Mouse (Mus musculus) limb, embryonic 14.5 days (tissue): Measurements from ENCODE around the gene Col5a1. TPM values are rescaled to one million over a fixed set of nuclear protein-coding genes. Genes with fewer than 3 reads are reported as not detected.

Experiments used
- ATAC-seq: fragments of 200-750 bp; cut with Nextera tagmentation; 2 replicates; pipeline ENCODE4 v1.8.0; 2017; ENCODE audit warnings: low read depth, moderate number of reproducible peaks, moderate TSS enrichment; ENCODE audit not compliant: low FRiP score
- DNase-seq: peaks from one replicate; pipeline ENCODE4 v3.0.0-alpha.2; 2015; ENCODE audit warnings: low spot score
- H3K27ac ChIP-seq: fragments of 300-500 bp; sonication (generic); replicated peaks from 2 replicates; pipeline ENCODE4 v1.5.1; 2014; ENCODE audit warnings: low read depth, mild to moderate bottlenecking, low read length, moderate library complexity, mixed read lengths
- H3K27me3 ChIP-seq: fragments of 300-500 bp; sonication (generic); 2 replicates; pipeline ENCODE4 v1.6.1; 2014; ENCODE audit warnings: low read length, mixed read lengths; ENCODE audit not compliant: control insufficient read depth, insufficient read depth
- H3K36me3 ChIP-seq: fragments of 300-500 bp; sonication (generic); 2 replicates; pipeline ENCODE4 v1.6.1; 2014; ENCODE audit warnings: mild to moderate bottlenecking, low read length, moderate library complexity, mixed read lengths; ENCODE audit not compliant: control insufficient read depth, insufficient read depth
- H3K4me1 ChIP-seq: fragments of 300-500 bp; sonication (generic); 2 replicates; pipeline ENCODE4 v1.6.1; 2014; ENCODE audit warnings: antibody characterized with exemption, low read length, mixed read lengths; ENCODE audit not compliant: control insufficient read depth, insufficient read depth
- H3K4me2 ChIP-seq: fragments of 300-500 bp; sonication (generic); replicated peaks from 2 replicates; pipeline ENCODE4 v1.6.1; 2014; ENCODE audit warnings: low read depth, mild to moderate bottlenecking, low read length, moderate library complexity; ENCODE audit not compliant: severe bottlenecking
- H3K4me3 ChIP-seq: fragments of 300-500 bp; sonication (generic); replicated peaks from 2 replicates; pipeline ENCODE4 v1.5.1; 2014; ENCODE audit warnings: low read length
- H3K9ac ChIP-seq: fragments of 300-500 bp; sonication (generic); 2 replicates; pipeline ENCODE4 v1.6.1; 2014; ENCODE audit warnings: mild to moderate bottlenecking, low read depth, low read length, moderate library complexity; ENCODE audit not compliant: severe bottlenecking
- H3K9me3 ChIP-seq: fragments of 300-500 bp; sonication (generic); 2 replicates; pipeline ENCODE4 v1.6.1; 2016; ENCODE audit warnings: low read length; ENCODE audit not compliant: control insufficient read depth
- POLR2A ChIP-seq: fragments of 200-500 bp; IDR thresholded peaks from 2 replicates; pipeline ENCODE4 v1.8.0; 2012; ENCODE audit warnings: inconsistent platforms, mild to moderate bottlenecking, moderate library complexity, borderline replicate concordance; ENCODE audit not compliant: insufficient read depth, insufficient read length; ENCODE audit errors: extremely low read depth
- WGBS: fragments of 180-500 bp; shearing (Covaris S2); extraction: QIAGEN DNeasy Blood & Tissue Kit; methylation state at CpG from one replicate; pipeline ENCODE4 v1.1.7; 2014; 5-methylcytosine and 5-hydroxymethylcytosine counted together
- polyA plus RNA-seq, 2 experiments: library from polyadenylated mRNA; depleted of rRNA in 1 of 2; stranded (reverse) in 1 of 2; unstranded in 1 of 2; fragments of >200 nt; fragmentation: Nextera tagmentation in 1 of 2; extraction: Ambion mirVana in 1 of 2; gene quantifications; 2 replicates each; pipeline versions ENCODE4 v1.2.1 to v1.2.3; 2012 to 2014

Gene Col5a1
- polyA plus RNA-seq, 2 experiments, result 256 to 304 TPM

DNA sequence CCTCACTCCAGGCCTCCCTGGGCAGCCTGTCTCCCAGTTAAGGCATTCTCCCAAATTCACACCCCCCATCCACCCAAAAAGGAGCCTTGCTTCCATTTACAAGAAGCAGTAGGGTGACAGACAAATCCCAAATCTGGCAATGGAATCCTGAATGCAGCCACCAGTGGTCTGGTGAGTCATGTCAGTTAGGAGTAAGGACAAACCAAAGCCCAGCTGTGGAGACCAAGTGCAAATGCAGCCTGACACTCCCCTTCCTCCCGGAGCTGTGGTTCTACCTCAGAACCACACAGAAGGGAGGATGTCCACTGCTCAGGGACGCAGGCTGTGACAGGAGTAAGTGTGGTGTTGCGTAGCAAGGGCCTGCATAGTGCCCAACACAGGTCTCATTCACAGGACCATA, 11.6 kb upstream of the Col5a1 start:
- H3K9me3 ChIP-seq, result no peaks in the 10 kb centered on the region
- no peak for TF ChIP-seq POLR2A
- no peak overlapping the region for H3K4me3 ChIP-seq
- WGBS, result 83% methylated on average over 3 of the region's 3 CpGs
- no peak overlapping the region for H3K9ac ChIP-seq
- no peak overlapping the region for H3K4me2 ChIP-seq
- no peaks in the 10 kb centered on the region for H3K27me3 ChIP-seq
- ATAC-seq (no peak), DNase-seq (no peak)
- H3K27ac ChIP-seq, result no peak overlapping the region
- H3K36me3 ChIP-seq, result no peaks in the 10 kb centered on the region
- H3K4me1 ChIP-seq, result peaks cover 31% of the 10 kb centered on the region

DNA sequence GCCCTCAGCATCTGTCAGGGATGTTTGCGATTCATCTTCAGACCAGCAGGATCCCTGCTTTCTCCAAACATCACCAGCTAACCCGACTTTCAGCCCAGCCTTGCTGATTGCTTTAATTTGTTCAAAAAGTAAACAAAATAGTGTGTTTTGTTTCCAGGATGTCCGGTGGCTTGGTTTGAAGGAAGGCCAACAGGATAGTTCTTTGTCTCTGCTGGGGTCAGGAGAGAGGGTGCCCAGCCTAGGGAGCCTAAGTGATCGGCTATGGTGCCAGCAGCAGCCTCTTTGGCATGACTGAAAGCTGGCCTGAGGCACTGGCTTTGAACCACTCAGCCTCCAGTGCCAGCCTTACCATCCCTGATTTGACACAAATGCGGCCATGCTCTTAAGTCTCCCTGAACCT, 11.0 kb upstream of the Col5a1 start:
- Histone ChIP-seq H3K27ac (no peak overlapping the region), H3K36me3 (no peaks in the 10 kb centered on the region), H3K4me2 (no peak overlapping the region), H3K9me3 (no peaks in the 10 kb centered on the region), H3K9ac (no peak overlapping the region), H3K4me1 (peaks cover 31% of the 10 kb centered on the region), H3K27me3 (no peaks in the 10 kb centered on the region), H3K4me3 (no peak overlapping the region)
- no peak for DNase-seq
- no peak for TF ChIP-seq POLR2A
- ATAC-seq, result no peak
- WGBS, result 70% methylated on average over 5 of the region's 5 CpGs

DNA sequence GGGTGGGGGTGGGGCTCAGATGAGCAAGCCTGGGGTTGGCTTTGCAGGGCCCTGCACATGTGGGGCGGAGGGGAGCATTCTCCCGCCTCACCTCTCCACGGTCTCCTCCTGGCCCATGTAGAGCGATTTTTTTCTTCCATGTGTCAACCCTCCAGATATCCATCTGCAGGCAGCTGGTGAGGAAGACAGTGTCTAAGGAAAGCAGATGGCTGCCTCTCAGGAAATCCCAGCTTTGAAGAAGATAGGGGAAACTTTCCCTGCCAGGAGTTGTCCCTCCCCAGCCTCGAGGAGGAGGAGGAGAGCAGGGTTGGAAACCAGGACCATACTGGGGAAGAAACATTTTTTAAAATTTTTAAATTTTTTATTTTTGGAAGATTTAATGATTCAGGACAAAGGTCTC, 10.4 kb upstream of the Col5a1 start:
- no peak for TF ChIP-seq POLR2A
- ATAC-seq, result no peak

DNA sequence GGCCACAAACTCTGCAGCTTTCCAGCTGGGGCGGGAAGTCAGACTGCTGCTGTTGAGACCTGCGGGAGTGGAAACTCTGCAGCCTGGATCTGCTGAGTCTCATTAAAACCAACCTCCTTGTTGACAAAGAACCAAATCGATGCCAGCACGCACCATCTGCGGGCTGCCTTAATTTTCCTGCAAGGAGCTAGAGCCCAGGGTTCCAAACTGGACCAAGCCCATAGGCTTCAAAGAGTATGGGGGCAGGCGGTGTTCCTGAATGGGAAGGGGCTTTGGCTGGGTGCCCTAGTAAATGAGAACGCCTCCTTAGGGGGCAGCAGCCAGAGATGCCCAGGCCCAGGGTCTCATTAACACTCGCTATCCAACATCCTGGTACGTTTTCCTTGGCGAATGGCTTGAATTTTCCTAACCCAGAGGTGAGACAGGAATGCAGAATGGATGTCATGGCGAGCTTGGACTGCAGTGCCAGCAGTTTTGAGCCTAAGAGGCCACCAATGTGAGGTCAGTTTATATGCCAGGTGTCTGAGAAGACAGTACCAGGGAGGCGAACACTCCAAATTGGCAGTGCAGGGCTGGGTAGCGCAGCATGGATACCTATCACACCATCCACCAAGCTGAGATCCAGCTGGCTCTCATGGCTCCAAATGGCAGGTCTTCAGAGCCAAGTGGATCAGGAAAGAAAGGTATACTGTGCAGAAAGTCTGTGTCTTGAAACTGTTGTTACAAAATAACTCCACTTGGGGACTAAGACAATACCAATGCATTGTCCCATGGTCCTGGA, 9.3 kb upstream of the Col5a1 start:
- TF ChIP-seq POLR2A, result no peak
- H3K9me3 ChIP-seq, result no peaks in the 10 kb centered on the region
- no peak overlapping the region for H3K4me3 ChIP-seq
- no peak for DNase-seq
- H3K36me3 ChIP-seq, result no peaks in the 10 kb centered on the region
- 62% methylated on average over 13 of the region's 13 CpGs for WGBS
- no peak overlapping the region for H3K9ac ChIP-seq
- ATAC-seq, result 0 out of 2 replicates have a peak, but pooled peaks have one; percentile 17
- H3K4me2 ChIP-seq, result no peak overlapping the region
- peaks cover 31% of the 10 kb centered on the region for H3K4me1 ChIP-seq
- 0 out of 2 replicates have a peak overlapping the region, but pooled peaks have one; percentile 43 for H3K27ac ChIP-seq
- no peaks in the 10 kb centered on the region for H3K27me3 ChIP-seq

More for the DNA sequence above, 10.4 kb upstream of the Col5a1 start:
- peaks cover 31% of the 10 kb centered on the region for H3K4me1 ChIP-seq
- no peaks in the 10 kb centered on the region for H3K27me3 ChIP-seq
- no peaks in the 10 kb centered on the region for H3K36me3 ChIP-seq
- no peak overlapping the region for H3K4me3 ChIP-seq
- H3K4me2 ChIP-seq, result no peak overlapping the region
- 70% methylated on average over 5 of the region's 5 CpGs for WGBS
- H3K9ac ChIP-seq, result no peak overlapping the region
- H3K27ac ChIP-seq, result no peak overlapping the region
- no peak for DNase-seq
- H3K9me3 ChIP-seq, result no peaks in the 10 kb centered on the region

DNA sequence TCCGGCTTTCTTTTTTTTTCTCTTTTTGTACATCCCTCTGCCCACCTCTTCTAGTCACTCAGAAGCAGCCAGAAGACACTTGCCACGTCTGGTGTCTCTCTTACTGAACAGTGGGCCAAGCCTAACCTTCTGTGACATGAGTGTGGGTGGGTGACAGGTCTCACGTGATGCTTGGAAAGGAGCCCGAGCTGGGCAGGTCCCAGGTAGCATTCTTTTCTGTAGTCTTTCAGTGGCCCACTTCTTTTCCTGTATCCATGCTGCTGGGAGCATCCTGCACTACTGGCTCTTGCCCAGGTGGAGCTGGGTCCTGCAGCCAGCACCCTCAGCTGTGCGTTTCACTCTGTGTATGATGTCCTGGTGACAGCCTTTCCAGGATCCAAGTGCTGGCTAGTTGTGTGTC, 8.2 kb upstream of the Col5a1 start:
- ATAC-seq, result no peak
- 80% methylated on average over 5 of the region's 5 CpGs for WGBS

More for the DNA sequence above, 8.2 kb upstream of the Col5a1 start:
- Histone ChIP-seq H3K9me3 (no peaks in the 10 kb centered on the region), H3K27ac (no peak overlapping the region), H3K4me3 (no peak overlapping the region), H3K4me2 (no peak overlapping the region), H3K4me1 (peaks cover 23% of the 10 kb centered on the region), H3K36me3 (no peaks in the 10 kb centered on the region), H3K27me3 (no peaks in the 10 kb centered on the region), H3K9ac (no peak overlapping the region)
- no peak for DNase-seq
- TF ChIP-seq POLR2A, result no peak
